Mouse (Mus musculus): ENCODE data around the gene Tspo2. TPM values are rescaled to one million over a fixed set of nuclear protein-coding genes. Genes with fewer than 3 reads are reported as not detected.

Tspo2 gene
- polyA plus RNA-seq, 1 experiment from 2014 or later, result 3.5 TPM

GRCm38 (mm10) chr17:48427852-48428530 is 23.3 kb downstream of the Tspo2 start:
- H3K9ac ChIP-seq (replicated peaks), result no peak overlapping the region
- no peaks in the 10 kb centered on the region for H3K9me3 ChIP-seq
- H3K4me3 ChIP-seq (replicated peaks), result no peak overlapping the region
- H3K4me1 ChIP-seq (replicated peaks), result 0 out of 2 replicates have a peak, but pooled peaks cover 5% of the 10 kb centered on the region
- H3K36me3 ChIP-seq, result no peaks in the 10 kb centered on the region
- no peak for ATAC-seq
- H3K27ac ChIP-seq, result no peak overlapping the region
- no peak overlapping the region for H3K4me2 ChIP-seq (replicated peaks)
- 75% methylated on average over 11 of the region's 11 CpGs for WGBS
- H3K27me3 ChIP-seq, result no peaks in the 10 kb centered on the region

GRCm38 (mm10) chr17:48426991-48427750 is 24.2 kb downstream of the Tspo2 start:
- WGBS, result 81% methylated on average over 13 of the region's 13 CpGs
- no peak; the same call in 1 of the 2 replicates for ATAC-seq
- Histone ChIP-seq H3K4me1 (replicated peaks) (0 out of 2 replicates have a peak, but pooled peaks cover 3% of the 10 kb centered on the region), H3K9me3 (no peaks in the 10 kb centered on the region), H3K27ac (no peak overlapping the region), H3K4me2 (replicated peaks) (no peak overlapping the region), H3K36me3 (no peaks in the 10 kb centered on the region), H3K27me3 (no peaks in the 10 kb centered on the region), H3K4me3 (replicated peaks) (no peak overlapping the region), H3K9ac (replicated peaks) (no peak overlapping the region)

- Histone ChIP-seq H3K36me3 (no peaks in the 10 kb centered on the region), H3K4me1 (replicated peaks) (0 out of 2 replicates have a peak, but pooled peaks cover 3% of the 10 kb centered on the region), H3K27ac (no peak overlapping the region), H3K9me3 (no peaks in the 10 kb centered on the region), H3K4me2 (replicated peaks) (no peak overlapping the region), H3K27me3 (no peaks in the 10 kb centered on the region), H3K9ac (replicated peaks) (no peak overlapping the region), H3K4me3 (replicated peaks) (no peak overlapping the region)
- WGBS, result 46% methylated on average over 9 of the region's 9 CpGs
- ATAC-seq, result no peak
These were observed 25.3 kb downstream of the Tspo2 start for GRCm38 (mm10) chr17:48425823-48426612.

- ATAC-seq, result no peak
- Histone ChIP-seq H3K4me3 (replicated peaks) (no peak overlapping the region), H3K27me3 (no peaks in the 10 kb centered on the region), H3K4me2 (replicated peaks) (no peak overlapping the region), H3K9me3 (no peaks in the 10 kb centered on the region), H3K36me3 (no peaks in the 10 kb centered on the region), H3K9ac (replicated peaks) (no peak overlapping the region), H3K4me1 (replicated peaks) (0 out of 2 replicates have a peak, but pooled peaks cover 3% of the 10 kb centered on the region), H3K27ac (no peak overlapping the region)
- 87% methylated on average over 9 of the region's 9 CpGs for WGBS
These were observed 27.1 kb downstream of the Tspo2 start for GRCm38 (mm10) chr17:48424237-48424636.

GRCm38 (mm10) chr17:48419571-48419970 is 31.8 kb downstream of the Tspo2 start:
- Histone ChIP-seq H3K27me3 (no peaks in the 10 kb centered on the region), H3K4me1 (replicated peaks) (no peaks in the 10 kb centered on the region), H3K27ac (no peak overlapping the region), H3K9ac (replicated peaks) (no peak overlapping the region), H3K4me3 (replicated peaks) (no peak overlapping the region), H3K36me3 (peaks cover 18% of the 10 kb centered on the region), H3K4me2 (replicated peaks) (no peak overlapping the region), H3K9me3 (no peaks in the 10 kb centered on the region)
- 69% methylated on average over 2 of the region's 2 CpGs for WGBS
- no peak for ATAC-seq

- 93% methylated on average over 1 of the region's 1 CpGs for WGBS
- Histone ChIP-seq H3K4me1 (replicated peaks) (no peaks in the 10 kb centered on the region), H3K4me3 (replicated peaks) (no peak overlapping the region), H3K4me2 (replicated peaks) (no peak overlapping the region), H3K27ac (no peak overlapping the region), H3K36me3 (peaks cover 23% of the 10 kb centered on the region), H3K27me3 (no peaks in the 10 kb centered on the region), H3K9ac (replicated peaks) (no peak overlapping the region), H3K9me3 (no peaks in the 10 kb centered on the region)
- no peak for ATAC-seq
These were observed 32.5 kb downstream of the Tspo2 start for GRCm38 (mm10) chr17:48418781-48419180.

- no peaks in the 10 kb centered on the region for H3K4me1 ChIP-seq (replicated peaks)
- no peaks in the 10 kb centered on the region for H3K27me3 ChIP-seq
- H3K4me2 ChIP-seq (replicated peaks), result no peak overlapping the region
- peaks cover 25% of the 10 kb centered on the region for H3K36me3 ChIP-seq
- no peak overlapping the region for H3K27ac ChIP-seq
- no peak for ATAC-seq
- no peak overlapping the region for H3K9ac ChIP-seq (replicated peaks)
- WGBS, result 83% methylated on average over 7 of the region's 7 CpGs
- no peak overlapping the region for H3K4me3 ChIP-seq (replicated peaks)
- no peaks in the 10 kb centered on the region for H3K9me3 ChIP-seq
These were observed 33.1 kb downstream of the Tspo2 start for GRCm38 (mm10) chr17:48418174-48418573.

GRCm38 (mm10) chr17:48417521-48417920 is 33.8 kb downstream of the Tspo2 start:
- no peak overlapping the region for H3K4me2 ChIP-seq (replicated peaks)
- no peaks in the 10 kb centered on the region for H3K27me3 ChIP-seq
- no peak overlapping the region for H3K4me3 ChIP-seq (replicated peaks)
- no peak overlapping the region for H3K9ac ChIP-seq (replicated peaks)
- 92% methylated on average over 6 of the region's 6 CpGs for WGBS
- peak; percentile 52; the same call in 1 of the 2 replicates for ATAC-seq
- no peaks in the 10 kb centered on the region for H3K9me3 ChIP-seq
- H3K27ac ChIP-seq, result no peak overlapping the region
- peaks cover 29% of the 10 kb centered on the region for H3K36me3 ChIP-seq
- no peaks in the 10 kb centered on the region for H3K4me1 ChIP-seq (replicated peaks)

GRCm38 (mm10) chr17:48416425-48417195 is 34.7 kb downstream of the Tspo2 start:
- Histone ChIP-seq H3K4me2 (replicated peaks) (no peak overlapping the region), H3K36me3 (peaks cover 30% of the 10 kb centered on the region), H3K9me3 (no peaks in the 10 kb centered on the region), H3K4me3 (replicated peaks) (no peak overlapping the region), H3K27ac (no peak overlapping the region), H3K27me3 (no peaks in the 10 kb centered on the region), H3K4me1 (replicated peaks) (peaks cover 7% of the 10 kb centered on the region), H3K9ac (replicated peaks) (no peak overlapping the region)
- 90% methylated on average over 14 of the region's 14 CpGs for WGBS
- ATAC-seq, result peak; percentile 89

- WGBS, result 84% methylated on average over 7 of the region's 7 CpGs
- no peak overlapping the region for H3K4me3 ChIP-seq (replicated peaks)
- H3K9me3 ChIP-seq, result no peaks in the 10 kb centered on the region
- ATAC-seq, result no peak
- peaks cover 30% of the 10 kb centered on the region for H3K36me3 ChIP-seq
- H3K27me3 ChIP-seq, result no peaks in the 10 kb centered on the region
- H3K4me1 ChIP-seq (replicated peaks), result peaks cover 13% of the 10 kb centered on the region
- no peak overlapping the region for H3K9ac ChIP-seq (replicated peaks)
- H3K4me2 ChIP-seq (replicated peaks), result no peak overlapping the region
- no peak overlapping the region for H3K27ac ChIP-seq
These were observed 35.3 kb downstream of the Tspo2 start for GRCm38 (mm10) chr17:48416011-48416410.

- H3K27me3 ChIP-seq, result no peaks in the 10 kb centered on the region
- H3K27ac ChIP-seq, result no peak overlapping the region; the same call in 1 of the 2 replicates
- peak overlapping the region; percentile 81 for H3K4me2 ChIP-seq (replicated peaks)
- peak overlapping the region; percentile 88 for H3K4me3 ChIP-seq (replicated peaks)
- no peak for ATAC-seq
- H3K9me3 ChIP-seq, result no peaks in the 10 kb centered on the region
- peak overlapping the region; percentile 83 for H3K9ac ChIP-seq (replicated peaks)
- peaks cover 22% of the 10 kb centered on the region for H3K36me3 ChIP-seq
- peaks cover 31% of the 10 kb centered on the region for H3K4me1 ChIP-seq (replicated peaks)
- 59% methylated on average over 8 of the region's 8 CpGs for WGBS
These were observed 40.1 kb downstream of the Tspo2 start for GRCm38 (mm10) chr17:48411241-48411640.

All from midbrain, embryonic 13.5 days (tissue).